Mouse (Mus musculus) cerebellum, adult 11 months (tissue): ENCODE results near the gene Cnih1.
"Not testable (repeated sequence)": the region's sequence is repeated elsewhere in the genome, so short reads cannot be mapped to it uniquely, and the experiment has no call there.

ENCODE experiments used
- DNase-seq: peaks from one replicate; pipeline ENCODE4 v3.0.0; 2022

Gene Cnih1

DNA sequence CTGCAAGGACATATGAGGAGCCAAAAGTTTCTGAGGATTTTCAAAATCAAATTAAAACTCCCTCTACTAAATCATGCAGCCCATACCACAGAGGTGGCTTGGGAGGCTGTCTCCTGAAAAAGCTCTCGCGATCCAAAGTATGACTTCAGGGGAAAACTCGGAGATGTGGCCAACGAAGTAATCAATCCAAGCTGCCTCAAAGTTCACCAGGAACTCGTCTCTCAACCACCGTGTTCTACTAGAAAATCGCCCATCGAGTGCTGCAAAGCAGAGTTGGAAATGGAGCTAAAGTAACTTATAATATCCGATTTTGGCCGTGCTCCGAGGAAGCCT, 791 bp downstream of the Cnih1 start:
- no peak for DNase-seq

DNA sequence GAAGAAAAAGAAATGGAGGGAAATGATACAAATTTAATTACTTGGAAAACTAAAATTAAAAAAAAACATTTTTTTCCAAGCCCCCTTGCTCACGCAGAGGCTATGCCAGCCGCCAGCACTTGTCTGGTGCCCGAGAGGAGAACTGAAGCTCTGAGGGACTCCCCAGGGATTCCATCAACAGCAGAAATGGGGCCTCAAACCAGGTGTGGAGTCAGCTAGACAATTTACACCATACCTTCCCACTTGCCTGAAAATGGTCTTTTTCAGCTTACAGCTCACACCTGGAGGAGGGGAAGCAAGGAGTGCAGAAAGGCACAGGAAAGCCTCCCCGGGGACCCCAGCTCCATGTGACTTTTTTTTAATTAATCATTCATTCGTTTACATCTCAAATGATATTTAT, 3.0 kb downstream of the Cnih1 start:
- no peak for DNase-seq

GRCm38 (mm10) chr14:46783327-46783926, 4.8 kb downstream of the Cnih1 start:
- DNase-seq = no peak

DNA sequence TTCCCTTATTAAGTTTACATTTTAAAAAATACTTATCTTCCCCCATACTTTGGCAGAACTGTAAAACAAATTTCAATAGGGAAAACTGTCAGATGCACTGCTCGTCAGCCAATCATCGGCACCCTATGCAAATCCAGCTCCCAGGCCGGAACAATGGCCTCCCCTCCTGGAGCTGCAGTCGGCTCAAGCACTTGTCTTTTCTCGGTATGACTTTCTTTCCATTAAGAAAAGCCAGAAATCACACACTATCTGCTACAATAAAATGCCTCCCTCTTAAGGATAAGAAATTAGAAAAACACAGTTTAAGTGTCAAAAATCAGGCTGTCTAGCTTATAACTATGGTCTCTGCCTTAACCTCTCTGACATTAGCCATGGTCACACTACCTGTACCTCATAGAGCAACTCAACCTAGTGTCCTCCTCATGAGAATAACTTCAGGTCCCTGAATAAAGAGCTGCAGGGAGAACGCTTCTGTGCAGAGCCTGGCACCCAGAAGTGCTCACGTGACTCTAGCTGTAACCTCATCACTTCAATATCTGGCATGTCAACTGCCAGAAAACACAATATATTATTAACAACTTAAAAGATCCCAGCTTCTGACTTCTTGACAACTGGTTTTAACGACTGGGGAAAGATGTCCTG, 5.9 kb downstream of the Cnih1 start:
- no peak for DNase-seq

DNA sequence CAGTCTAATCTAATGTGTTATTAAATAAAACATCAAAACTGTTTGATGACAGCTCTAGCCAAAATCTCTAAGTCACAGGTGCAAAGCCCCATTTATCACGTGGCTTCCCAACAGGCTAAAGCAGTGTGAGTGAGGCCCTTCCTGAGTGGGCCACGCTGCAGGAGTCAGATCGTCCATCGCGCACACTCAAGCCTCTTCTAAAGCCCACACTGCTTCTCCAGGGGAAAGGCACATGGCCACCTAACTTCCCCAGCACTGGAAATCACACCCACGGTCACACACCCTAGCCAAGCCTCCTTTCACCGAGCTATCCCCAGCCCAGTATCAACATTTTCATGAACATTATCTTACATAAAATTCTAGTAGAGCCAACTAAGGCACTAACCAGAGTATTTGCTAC, 7.1 kb downstream of the Cnih1 start:
- no peak for DNase-seq

- no peak for DNase-seq
Measured at GRCm38 (mm10) chr14:46779217-46779616, 9.0 kb downstream of the Cnih1 start.

- no peak for DNase-seq
Measured at GRCm38 (mm10) chr14:46778756-46779155, 9.5 kb downstream of the Cnih1 start.

DNA sequence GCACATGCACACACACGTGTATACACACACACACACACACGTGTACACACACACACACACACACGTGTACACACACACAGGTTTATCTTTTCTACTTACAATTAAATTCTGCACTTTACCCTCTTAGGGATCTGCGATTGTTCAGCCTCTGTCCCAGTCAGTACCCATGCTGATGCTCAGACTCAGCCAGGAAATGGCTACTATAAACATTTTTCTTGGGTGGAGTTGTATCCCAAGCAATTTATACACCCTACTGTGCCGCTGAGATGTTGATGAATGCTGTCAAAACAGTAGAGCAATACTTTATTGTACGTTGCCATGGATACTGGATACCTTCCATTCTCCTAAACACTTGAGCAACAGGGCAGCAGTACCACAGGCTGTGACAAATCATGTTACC, 18.2 kb downstream of the Cnih1 start:
- no peak for DNase-seq

- DNase-seq = no peak
Measured at GRCm38 (mm10) chr14:46767116-46767515, 21.1 kb downstream of the Cnih1 start.

GRCm38 (mm10) chr14:46761186-46761585, 27.0 kb downstream of the Cnih1 start:
- DNase-seq = no peak

DNA sequence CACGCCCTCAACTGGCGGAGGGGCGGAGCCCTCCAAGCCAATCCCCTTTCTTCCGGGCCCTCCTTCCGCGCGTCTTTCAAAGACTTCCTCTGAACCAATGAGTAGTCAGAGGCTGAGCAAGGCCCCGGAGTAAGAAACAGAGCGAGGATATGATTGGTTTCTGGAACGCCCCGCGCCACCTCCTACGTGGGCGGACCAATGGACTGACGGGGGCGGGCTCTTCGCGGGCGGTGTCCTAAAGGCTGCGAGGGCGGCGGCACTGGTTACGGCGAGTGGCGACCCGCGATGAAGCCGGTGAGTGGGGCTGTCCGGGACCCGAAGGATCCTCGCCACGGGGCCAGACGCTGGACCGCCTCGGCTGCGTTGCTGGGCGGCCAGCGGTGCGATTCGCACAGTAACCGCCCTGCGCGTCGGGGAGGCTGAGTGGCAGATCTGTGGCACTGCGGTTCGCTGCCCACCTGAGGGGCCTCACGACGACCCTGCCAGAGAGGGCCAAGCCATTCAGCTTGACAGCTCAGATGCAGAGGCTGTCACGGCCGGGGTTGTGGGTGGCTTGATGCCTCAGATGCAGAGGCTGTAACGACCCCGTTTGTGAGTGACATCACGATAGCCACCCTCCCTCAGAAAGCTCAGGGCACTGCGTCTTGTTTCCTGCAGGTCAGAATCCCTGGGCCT, 27.7 kb downstream of the Cnih1 start, which contains the start of gene Cdkn3:
Cdkn3 (plus strand) TSS at position 187 of the 675 bp plus-strand sequence.
- DNase-seq = peak; percentile 74

DNA sequence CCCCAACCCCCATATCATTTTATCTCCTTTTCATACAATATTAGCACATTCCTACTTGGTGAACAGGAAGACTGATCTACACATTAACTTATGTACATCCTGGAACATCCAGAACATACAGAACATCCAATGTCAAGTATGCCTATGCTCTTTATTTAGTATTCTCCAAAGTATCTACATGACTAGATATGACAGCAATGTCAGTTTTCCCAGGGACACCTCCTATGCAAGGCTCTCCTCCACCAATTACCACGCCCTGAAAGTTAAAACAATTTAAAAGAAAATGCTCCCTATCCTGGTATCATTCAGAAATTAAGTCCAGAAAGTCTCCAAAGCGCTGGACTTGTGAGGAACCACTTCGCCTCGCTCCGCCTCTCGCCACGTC, 28.2 kb downstream of the Cnih1 start:
- DNase-seq = no peak

DNA sequence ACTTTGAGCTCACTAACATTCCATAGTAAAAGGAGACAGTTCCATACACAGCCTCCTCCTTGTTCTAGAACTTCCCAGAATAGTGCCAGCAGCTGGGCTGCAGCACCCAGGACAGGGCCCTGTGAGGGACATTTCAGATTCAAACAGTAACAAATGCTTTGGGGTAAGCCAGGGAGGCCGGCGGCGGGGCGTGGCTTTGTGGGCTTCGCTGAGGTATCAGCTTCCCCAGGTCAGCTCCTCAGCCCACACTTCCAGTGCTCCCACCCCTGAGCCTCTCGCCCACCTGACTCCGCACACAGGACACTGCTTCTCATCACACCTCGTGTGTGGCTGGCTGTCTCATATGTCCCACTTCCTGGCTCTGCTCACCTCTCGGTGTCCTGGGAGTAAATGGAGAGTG, 30.5 kb downstream of the Cnih1 start:
- no peak for DNase-seq

DNA sequence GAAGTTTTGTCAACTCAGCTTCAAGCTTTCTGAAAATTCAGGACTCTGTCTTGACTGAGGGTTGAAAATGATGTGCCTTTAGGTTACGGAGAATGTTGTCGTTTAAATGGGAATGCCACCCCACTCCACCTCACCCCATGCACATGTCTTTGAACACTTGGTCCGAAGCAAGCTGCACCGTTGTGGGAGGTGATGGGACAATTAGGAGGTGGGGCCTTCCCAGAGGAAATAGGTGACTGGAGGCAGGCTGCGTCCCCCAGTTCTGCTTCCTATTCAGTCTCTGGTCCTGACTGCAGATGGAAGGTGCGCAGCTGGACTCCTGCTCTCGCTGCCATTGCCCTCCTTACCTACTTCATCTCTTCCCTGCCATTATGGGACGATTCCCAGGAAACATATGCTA, 32.4 kb downstream of the Cnih1 start:
- no peak for DNase-seq

DNA sequence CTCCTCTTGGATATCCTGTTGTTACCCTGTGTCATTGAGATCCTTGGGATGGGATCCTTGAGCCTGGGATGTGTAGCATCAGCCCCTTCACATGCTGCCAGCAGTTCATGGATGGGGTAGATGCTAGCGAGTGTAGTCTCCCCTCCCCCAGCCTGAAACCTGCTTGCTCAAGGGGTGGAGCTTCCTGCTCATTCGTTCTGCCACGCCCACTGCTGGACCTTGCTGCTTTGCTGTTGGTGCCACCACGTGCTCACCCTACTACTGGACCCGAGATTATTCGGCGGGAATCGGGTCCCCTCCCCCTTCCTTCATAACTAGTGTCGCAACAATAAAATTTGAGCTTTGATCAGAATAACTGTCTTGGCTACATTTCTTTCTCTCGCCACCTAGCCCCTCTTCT, 33.8 kb downstream of the Cnih1 start:
- not testable (repeated sequence) for DNase-seq

- no peak for DNase-seq
Measured at GRCm38 (mm10) chr14:46745413-46745812, 42.8 kb downstream of the Cnih1 start.

- DNase-seq = no peak
Measured at GRCm38 (mm10) chr14:46742674-46743073, 45.5 kb downstream of the Cnih1 start.

DNA sequence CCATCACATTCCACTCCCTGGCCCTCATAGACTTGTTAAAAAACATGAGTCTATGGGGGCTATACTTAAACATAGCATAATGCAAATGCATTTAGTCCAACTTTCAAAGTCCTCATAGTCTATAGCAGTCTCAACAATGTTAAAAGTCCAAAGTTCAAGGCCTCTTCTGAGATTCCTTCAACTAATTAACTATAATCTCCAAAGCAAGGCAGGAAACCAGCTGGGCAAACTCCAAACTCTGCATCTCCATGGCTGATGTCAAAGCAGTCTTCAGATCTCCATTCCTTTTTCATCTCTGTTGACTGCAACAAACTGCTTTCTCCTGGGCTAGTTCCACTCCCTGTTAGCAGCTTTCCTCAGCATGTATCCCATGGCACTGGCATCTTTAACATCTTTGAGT, 50.9 kb downstream of the Cnih1 start:
- DNase-seq = not testable (repeated sequence)

DNA sequence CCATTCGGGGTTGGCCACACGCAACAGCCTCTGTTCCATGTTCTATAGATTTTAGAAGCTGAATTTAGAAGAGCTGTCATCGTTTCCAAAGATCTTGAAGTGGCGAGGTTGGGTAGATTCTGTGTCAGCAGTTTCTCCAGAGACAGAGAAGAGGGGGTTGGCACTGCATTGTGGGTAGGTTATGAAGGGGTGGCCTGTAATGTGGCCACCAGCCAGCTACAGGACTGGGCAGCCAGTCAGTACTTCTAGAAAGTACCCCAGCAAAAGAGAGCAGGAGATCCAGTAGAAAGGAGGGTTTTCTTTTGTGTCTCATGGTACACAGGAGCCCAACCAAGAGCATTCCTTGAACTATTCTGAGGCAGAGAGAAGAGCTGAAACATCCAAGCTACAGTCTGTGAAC, 51.8 kb downstream of the Cnih1 start:
- no peak for DNase-seq

DNA sequence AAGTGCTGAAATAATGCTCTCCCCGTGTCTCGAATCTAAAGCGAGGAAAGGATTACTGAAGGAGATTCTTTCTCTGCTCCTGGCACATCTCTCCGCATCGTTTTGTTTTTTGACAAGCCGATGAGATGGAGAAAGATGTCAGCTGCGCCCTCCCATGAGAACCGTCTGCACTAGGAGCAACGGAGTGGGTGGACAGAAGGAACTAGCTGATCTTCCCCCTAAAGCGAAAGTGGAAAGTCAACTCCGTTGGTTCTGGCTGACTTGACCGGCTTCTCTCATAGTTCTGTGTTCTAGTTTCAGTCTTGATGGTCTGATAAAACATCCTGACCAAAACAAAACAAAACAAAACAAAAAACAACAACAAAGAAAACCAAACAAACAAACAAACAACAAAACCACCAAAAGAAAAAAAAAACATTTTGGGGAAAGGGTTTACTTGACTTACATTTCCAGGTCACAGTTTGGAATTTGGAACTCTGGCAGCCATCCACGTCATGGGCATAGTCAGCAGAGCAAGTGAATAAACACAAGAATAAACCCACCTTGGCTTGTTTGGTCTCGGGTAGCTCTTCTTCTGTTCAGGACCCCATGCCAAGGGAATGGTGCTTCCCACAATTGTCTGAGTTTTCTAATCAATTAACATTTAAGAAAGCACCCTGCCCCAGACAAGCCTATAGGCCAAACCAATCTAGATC, 53.3 kb downstream of the Cnih1 start:
- DNase-seq = no peak

DNA sequence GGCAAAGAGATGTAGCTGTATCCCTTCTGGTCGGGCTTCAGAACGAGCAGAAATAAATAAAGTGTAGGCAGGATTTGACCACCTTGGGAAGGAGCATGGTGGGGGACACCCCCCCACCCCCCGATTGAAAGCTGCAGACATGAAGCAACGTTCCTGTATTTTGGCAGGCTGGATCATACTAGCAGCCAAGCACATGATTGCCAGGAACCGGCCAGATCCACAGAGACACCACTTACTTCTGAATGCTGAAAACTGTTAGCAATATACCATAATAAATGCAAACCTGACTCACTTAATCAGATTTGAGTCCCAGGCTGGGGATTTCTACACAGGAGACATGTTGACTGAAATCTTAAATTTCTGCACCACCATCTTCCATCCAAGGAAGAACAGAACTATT, 53.9 kb downstream of the Cnih1 start:
- no peak for DNase-seq

- DNase-seq = no peak
Measured at GRCm38 (mm10) chr14:46725743-46726142, 62.5 kb downstream of the Cnih1 start.
